Mouse (Mus musculus) cerebellum, adult 18-20 months (tissue): Measurements from ENCODE around the gene Magi2.

ENCODE experiments used
- DNase-seq, 2 experiments: peaks; one replicate each; pipeline ENCODE4 v3.0.0; 2021

Gene Magi2

GRCm38 (mm10) chr5:20537369-20538022, 1310.7 kb downstream of the Magi2 start:
- no peak for DNase-seq

DNA sequence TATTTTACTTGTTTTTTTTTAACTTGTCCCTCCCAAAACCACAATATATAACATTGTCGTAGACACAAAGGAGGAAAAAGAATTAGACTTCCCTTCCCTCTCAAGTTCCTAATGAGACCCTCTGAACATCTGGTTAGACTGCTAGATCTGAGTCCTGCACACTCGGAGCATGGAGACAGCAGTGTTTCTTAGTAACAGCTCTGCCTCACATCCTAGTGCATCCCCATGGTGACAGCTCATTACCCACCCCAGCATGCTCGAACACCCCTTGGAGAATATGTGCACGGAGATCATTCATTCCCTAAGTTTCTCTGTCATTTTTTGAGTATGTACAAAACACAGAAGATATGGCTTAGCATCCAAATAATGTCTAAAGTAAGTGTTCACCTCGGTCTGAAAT, 1317.5 kb downstream of the Magi2 start:
- DNase-seq: no peak

GRCm38 (mm10) chr5:20559378-20559777, 1332.5 kb downstream of the Magi2 start:
- DNase-seq: no peak

GRCm38 (mm10) chr5:20559821-20560220, 1333.0 kb downstream of the Magi2 start:
- DNase-seq: no peak

- DNase-seq: no peak
These were observed 1341.6 kb downstream of the Magi2 start for GRCm38 (mm10) chr5:20568421-20568820.

GRCm38 (mm10) chr5:20568966-20569365, 1342.1 kb downstream of the Magi2 start:
- DNase-seq: no peak

DNA sequence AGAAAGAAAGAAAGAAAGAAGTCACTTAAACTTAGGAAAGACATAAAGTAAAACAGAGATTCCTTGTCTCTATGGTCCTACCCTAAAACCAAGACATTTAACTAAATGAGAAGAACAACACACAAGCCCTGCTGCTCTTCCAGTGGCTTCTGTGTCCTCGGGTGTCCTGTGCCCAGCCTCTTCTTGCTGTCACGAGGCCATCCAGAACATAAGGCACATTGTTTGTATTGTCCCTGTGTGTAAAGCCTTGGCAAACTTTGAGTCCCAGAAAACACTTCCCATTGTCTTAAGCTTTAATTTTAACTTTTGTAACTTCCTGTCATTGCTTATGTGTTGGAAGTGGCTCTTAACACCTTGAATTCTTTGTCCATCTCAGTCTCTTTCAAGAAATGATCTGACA, 1348.0 kb downstream of the Magi2 start:
- no peak for DNase-seq

DNA sequence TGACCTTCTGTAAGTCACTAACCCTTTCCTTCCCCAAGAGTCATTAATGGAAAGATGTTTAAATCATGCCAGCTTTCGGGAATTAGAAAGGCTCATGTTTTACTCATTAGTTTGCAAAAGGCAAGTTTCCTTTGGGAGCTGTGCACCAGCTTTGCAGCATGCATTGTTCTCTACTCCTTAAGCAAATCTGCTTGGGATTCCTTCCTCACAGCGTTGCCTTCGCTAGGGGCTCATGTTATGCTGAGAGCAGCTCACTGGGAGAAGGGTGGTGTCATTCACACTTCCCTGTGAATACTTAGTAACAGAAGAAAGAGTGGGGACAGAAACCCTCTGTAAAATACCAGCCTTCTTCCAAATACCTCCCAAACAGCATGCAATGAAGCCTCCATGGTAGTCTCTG, 1349.0 kb downstream of the Magi2 start:
- no peak for DNase-seq

GRCm38 (mm10) chr5:20576266-20576665, 1349.4 kb downstream of the Magi2 start:
- DNase-seq: no peak

GRCm38 (mm10) chr5:20578666-20579065, 1351.8 kb downstream of the Magi2 start:
- no peak for DNase-seq

DNA sequence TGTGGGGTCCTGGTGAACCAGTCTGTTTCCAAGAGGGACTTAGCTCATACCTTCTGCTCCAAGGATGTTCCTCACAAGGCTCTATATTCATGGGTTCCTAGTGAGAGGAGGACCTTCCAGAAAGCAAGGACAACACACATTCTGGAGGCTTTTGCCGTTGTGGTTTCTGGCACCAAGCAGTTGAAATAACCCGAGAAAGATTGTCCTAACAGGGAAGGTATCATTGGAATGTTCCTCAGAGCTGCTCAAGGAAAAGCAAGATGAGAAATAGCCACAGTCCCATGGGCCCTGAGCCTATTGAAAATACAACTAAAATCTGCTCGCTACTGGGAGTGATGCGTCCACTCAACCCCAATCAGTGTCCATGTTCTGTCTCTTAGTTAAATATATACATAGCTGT, 1353.8 kb downstream of the Magi2 start:
- DNase-seq: no peak

- DNase-seq: no peak
These were observed 1356.2 kb downstream of the Magi2 start for GRCm38 (mm10) chr5:20582995-20583435.

GRCm38 (mm10) chr5:20583639-20584038, 1356.8 kb downstream of the Magi2 start:
- no peak for DNase-seq

DNA sequence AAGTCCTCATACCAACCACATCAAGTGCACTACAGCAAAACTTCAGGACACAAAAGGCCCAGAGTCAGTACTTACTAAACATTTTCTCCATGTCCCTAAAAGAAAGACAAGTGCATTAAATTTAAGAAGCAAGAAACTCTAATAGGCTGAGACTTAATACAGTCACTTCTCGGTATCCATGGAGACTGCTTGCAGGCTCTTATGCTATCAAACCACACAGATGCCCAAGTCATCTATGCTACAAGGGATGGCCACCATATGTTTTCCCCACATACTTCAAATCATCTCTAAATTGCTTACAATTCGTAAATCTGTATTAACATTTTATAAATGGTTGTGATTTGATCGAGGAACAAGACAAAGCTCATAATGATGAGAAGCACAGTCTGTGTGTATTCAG, 1357.9 kb downstream of the Magi2 start:
- DNase-seq: no peak

DNA sequence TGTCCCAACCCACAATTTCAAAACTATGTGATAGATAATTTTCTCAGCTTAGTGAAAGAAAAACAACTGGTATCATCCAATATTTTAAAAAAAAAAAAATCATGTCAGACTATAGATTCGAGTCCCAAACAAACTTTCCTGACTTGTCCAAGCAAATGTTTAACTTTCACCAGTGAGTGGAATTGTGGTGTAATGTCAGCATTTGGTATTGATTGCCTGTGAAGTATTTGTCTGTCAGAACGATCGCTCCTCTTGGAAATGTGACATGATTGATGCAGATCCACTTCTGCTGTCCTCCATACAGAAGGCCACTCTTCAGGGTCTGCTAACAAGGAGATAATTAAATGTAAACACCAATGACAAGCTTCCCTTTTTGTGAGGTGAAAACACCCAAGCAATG, 1362.9 kb downstream of the Magi2 start:
- no peak for DNase-seq

DNA sequence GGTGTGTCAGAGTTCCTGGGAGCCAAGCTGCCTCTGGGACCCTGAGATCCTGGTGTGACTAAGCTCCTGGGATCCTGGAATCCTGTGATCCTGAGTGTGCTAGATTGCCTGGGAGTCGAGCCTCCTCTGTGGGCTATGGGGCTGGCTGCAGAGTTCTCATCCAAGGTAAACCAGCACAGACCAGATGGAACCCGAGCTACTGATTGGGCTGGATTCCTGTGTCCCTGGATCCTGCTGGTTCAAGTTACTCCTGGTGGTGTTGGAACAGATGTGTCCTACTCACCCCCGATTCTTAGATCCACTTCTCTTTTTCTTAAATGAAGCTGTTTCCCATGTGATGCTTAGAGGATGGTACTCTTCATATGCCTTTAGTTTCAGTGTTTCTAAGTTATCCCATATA, 1371.4 kb downstream of the Magi2 start:
- no peak for DNase-seq

DNA sequence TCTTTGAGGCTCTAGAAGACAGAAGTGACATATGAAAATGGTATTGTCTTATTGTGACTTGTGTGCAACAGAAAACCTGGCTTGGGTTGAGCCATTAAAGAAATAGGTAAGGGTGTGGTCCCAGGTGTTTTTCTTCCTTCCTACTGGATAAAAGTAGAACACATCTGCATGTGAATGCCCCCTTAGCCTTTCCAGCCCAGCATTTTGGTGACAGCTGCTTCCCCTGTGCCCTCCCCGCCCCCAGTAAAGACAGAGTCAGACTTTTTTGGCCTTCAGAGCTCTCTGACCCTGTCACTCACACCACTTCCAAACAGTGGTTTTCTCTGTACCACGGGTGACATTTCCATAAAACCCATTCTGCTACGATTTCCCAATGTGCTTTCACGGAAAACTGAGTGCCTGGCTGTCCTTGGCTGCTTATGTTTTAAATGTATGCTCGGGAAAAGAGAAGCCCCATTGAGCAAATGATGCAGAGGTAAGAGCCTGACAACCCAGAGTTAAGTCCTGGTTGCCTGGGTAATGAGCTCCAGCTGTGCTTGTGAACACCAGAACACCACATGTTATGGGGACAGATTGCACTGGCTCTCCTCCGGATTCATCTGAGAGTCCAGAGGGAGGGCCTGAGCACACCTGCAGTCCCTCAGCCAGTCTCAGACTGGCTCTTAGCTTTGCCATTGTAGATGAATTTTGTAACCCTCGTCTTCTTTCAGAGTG, 1377.1 kb downstream of the Magi2 start:
- no peak for DNase-seq

DNA sequence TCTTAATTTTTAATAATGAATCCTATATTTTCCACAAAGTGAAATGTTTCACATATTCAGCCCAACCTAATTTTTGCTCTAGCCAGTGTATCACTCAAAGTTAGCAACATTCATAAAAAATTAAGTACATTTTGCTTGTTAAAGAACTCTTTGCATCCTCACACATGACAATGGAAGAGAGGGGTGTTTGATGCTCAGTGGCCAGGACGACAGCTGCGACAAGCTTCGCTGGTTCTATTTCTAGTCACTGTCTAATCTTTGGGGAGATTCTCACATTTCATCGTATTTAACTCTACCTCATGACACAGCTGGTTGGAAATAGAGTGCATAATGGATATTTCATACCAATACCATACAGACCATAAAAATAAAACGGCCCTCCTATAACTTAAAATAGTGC, 1379.7 kb downstream of the Magi2 start:
- no peak for DNase-seq

DNA sequence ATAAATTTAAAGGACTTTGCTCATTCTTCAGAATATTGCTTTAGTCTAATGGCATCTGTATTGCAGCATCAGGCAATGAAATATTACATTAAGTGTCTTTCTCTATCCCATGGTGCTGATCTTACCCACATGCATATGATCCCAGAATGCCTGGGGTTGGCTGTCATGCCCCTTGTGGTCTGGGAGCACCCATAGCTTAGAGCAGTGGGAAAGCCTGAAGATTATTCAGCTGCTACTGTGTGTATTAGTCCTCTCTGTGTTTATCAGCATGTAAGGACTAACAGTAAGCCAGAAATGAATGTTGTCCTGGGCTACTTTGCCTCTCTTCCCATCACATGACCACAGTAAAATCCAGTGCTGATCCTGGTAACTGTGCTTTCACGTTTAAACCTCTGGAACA, 1380.7 kb downstream of the Magi2 start:
- DNase-seq: no peak

- no peak for DNase-seq
These were observed 1382.5 kb downstream of the Magi2 start for GRCm38 (mm10) chr5:20609206-20609935.

DNA sequence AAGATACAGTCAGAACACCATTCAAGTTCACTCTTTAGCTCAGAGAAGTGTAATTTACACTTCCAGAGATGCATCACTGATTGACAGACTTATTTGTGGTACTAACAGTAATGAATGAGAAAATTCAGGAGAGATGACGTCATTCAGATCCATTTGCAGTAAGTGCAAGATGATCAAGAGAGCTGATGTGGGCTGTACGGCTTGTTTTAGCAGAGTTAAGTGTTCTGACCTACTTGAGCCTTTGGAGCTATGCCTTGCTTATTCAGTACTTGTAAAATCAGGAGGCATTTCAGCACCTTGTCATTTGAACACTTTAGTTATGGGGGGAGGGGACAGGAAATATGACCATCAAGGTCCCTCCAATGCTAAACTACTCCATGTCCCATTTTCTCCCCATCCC, 1383.8 kb downstream of the Magi2 start:
- DNase-seq: no peak

DNA sequence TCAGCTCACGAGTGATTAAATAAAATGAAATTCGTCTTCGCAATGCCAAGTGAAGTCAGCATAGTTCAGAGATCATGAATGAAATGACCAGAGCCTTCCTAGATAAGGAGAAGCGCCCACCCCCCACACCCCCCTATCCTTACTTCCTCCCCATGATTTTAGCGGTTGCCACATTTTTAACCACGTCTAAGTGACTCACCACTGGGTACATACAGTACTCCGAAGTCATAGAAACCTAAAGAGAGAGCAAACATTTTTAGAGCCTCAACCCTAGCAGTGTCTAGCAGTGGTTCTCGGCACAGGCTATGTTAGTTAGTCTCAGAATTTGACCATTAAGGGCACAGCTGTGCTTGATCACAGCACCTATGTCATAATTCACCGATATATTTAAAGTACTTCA, 1385.8 kb downstream of the Magi2 start:
- no peak for DNase-seq

- no peak for DNase-seq
These were observed 1388.1 kb downstream of the Magi2 start for GRCm38 (mm10) chr5:20614891-20615290.
